Mouse (Mus musculus) liver, embryonic 18 days (tissue): ENCODE results near the gene Bcan. TPM values are rescaled to one million over a fixed set of nuclear protein-coding genes. Genes with fewer than 3 reads are reported as not detected.

Experiments used
- polyA plus RNA-seq: library from polyadenylated mRNA; depleted of rRNA; stranded (reverse); fragments of >200 nt; gene quantifications from 2 replicates; pipeline ENCODE4 v1.2.3, GENCODE M21; 2012; rRNA removed

Gene Bcan
- 0.01 TPM in 1 of 2 replicates, not detected in the other for polyA plus RNA-seq

GRCm38 (mm10) chr3:88000181-88000580, at the start of gene Bcan:
TSS of gene Bcan (minus strand) at chr3:88000230.

GRCm38 (mm10) chr3:88042661-88043421, 42.8 kb upstream of the Bcan start, which contains the start of gene Gpatch4:
TSS of gene Gpatch4 (plus strand) at chr3:88043108.

GRCm38 (mm10) chr3:88027434-88028186, 27.6 kb upstream of the Bcan start, which contains the start of gene Hapln2:
TSS of gene Hapln2 (minus strand) at chr3:88027583.

GRCm38 (mm10) chr3:87970939-87971488, 29.0 kb downstream of the Bcan start, which contains the start of gene Nes:
TSS of gene Nes (plus strand) at chr3:87971078.

GRCm38 (mm10) chr3:87948378-87949265, 51.4 kb downstream of the Bcan start, which contains the start of gene Crabp2:
TSS of gene Crabp2 (plus strand) at chr3:87948666.

Other genes with a start within 250 kb of the Bcan start
- 0.12 and 0.16 TPM in 2 replicates for gene Ntrk1, start 205.1 kb downstream of the Bcan start, polyA plus RNA-seq
- 0.02 and 0.13 TPM in 2 replicates for gene Insrr, start 203.3 kb downstream of the Bcan start, polyA plus RNA-seq
- gene Pear1, start 175.9 kb downstream of the Bcan start, polyA plus RNA-seq = 7.4 and 9.0 TPM in 2 replicates
- 0.43 and 0.62 TPM in 2 replicates for gene Sh2d2a, start 153.5 kb downstream of the Bcan start, polyA plus RNA-seq
- 11.4 and 12.5 TPM in 2 replicates for gene Prcc, start 114.6 kb downstream of the Bcan start, polyA plus RNA-seq
- 93.9 and 101 TPM in 2 replicates for gene Hdgf, start 93.9 kb downstream of the Bcan start, polyA plus RNA-seq
- gene Mrpl24, start 80.7 kb downstream of the Bcan start, polyA plus RNA-seq = 58.4 and 61.1 TPM in 2 replicates
- 8.6 and 8.7 TPM in 2 replicates for gene Isg20l2, start 69.9 kb downstream of the Bcan start, polyA plus RNA-seq
- 10.0 and 11.3 TPM in 2 replicates for gene Rrnad1, start 69.5 kb downstream of the Bcan start, polyA plus RNA-seq
- 0.05 TPM in 1 of 2 replicates, not detected in the other for gene Crabp2, start 51.6 kb downstream of the Bcan start, polyA plus RNA-seq
- gene Nes, start 29.2 kb downstream of the Bcan start, polyA plus RNA-seq = 1.1 TPM in 2 replicates
- gene Hapln2, start 27.4 kb upstream of the Bcan start, polyA plus RNA-seq = not detected in 2 replicates
- 7.2 and 7.3 TPM in 2 replicates for gene Gpatch4, start 42.9 kb upstream of the Bcan start, polyA plus RNA-seq
- gene Naxe, start 58.3 kb upstream of the Bcan start, polyA plus RNA-seq = 38.4 and 41.8 TPM in 2 replicates
- gene Ttc24, start 78.1 kb upstream of the Bcan start, polyA plus RNA-seq = not detected in 2 replicates
- 3.4 and 4.3 TPM in 2 replicates for gene Iqgap3, start 81.7 kb upstream of the Bcan start, polyA plus RNA-seq
- gene Mef2d, start 142.1 kb upstream of the Bcan start, polyA plus RNA-seq = 9.0 and 11.5 TPM in 2 replicates